ENCODE assay signal across 21 mouse cellular contexts in genomic region chr13:55682201-55682600, GRCm38 (mm10). TPM values are rescaled to one million over a fixed set of nuclear protein-coding genes. Genes with fewer than 3 reads are reported as not detected.
DNase-seq lines count a peak whose midpoint lies in the region; ATAC-seq lines count a peak whose summit lies in the region.
"Had no signal": no experiment of that assay in that cellular context is flagged by ENCODE, and none has a peak within 500 bp of the region (broad histone marks: within the 10 kb centered on the region; RNA-seq: fewer than 3 reads in every experiment).

No protein-coding gene starts in this region.

- ATAC-seq in kidney, embryonic 15.5 days (replicated peaks; ENCODE audit: low FRiP score): no peak
- peak; percentile 92 for ATAC-seq in lung, embryonic 16.5 days (ENCODE audit: low read depth)
- ATAC-seq: forebrain, postnatal 0 days; hindbrain, embryonic 16.5 days had no signal

- no peaks in the 10 kb centered on the region for H3K4me1 ChIP-seq in kidney, embryonic 15.5 days
- no peaks in the 10 kb centered on the region; the same call in 1 of the 2 replicates for H3K4me1 ChIP-seq in lung, embryonic 16.5 days (replicated peaks; ENCODE audit: control insufficient read depth, insufficient read depth, low read length)
- H3K4me1 ChIP-seq: forebrain, embryonic 12.5 days; hindbrain, embryonic 12.5 days had no signal

- peaks cover 51% of the 10 kb centered on the region for H3K36me3 ChIP-seq in kidney, embryonic 15.5 days
- peaks cover 18% of the 10 kb centered on the region for H3K36me3 ChIP-seq in lung, embryonic 16.5 days (ENCODE audit: control insufficient read depth, insufficient read depth, low read length)

- peak; percentile 36 for DNase-seq in kidney, adult 18-20 months
- DNase-seq in lung, postnatal 4 days: no peak
- peak; percentile 24 for DNase-seq in kidney, postnatal 10 days
- DNase-seq in kidney, postnatal 36 days: peak; percentile 61 to 74
- DNase-seq in gastrocnemius, adult 18-20 months (ENCODE audit: low spot score): no peak
- DNase-seq: adrenal gland, adult 2 months; adrenal gland, postnatal 36 days; cerebellum, adult 2 months; cerebellum, postnatal 10 days; forebrain, postnatal 0 days; gastrocnemius, adult 2 months; gastrocnemius, postnatal 36 days; heart, adult 11 months; heart, postnatal 10 days; heart, postnatal 4 days had no signal

- WGBS in kidney, embryonic 15.5 days: 83% methylated on average over 9 of the region's 9 CpGs
- WGBS in lung, embryonic 16.5 days: 70% methylated on average over 9 of the region's 9 CpGs

- H3K9ac ChIP-seq in kidney, embryonic 15.5 days: no peak overlapping the region
- H3K9ac ChIP-seq in lung, embryonic 16.5 days (ENCODE audit: low read length): no peak overlapping the region
- H3K9ac ChIP-seq: forebrain, embryonic 12.5 days; forebrain, postnatal 0 days; hindbrain, embryonic 12.5 days had no signal

- H3K27me3 ChIP-seq in kidney, embryonic 15.5 days: no peaks in the 10 kb centered on the region
- no peaks in the 10 kb centered on the region for H3K27me3 ChIP-seq in lung, embryonic 16.5 days (ENCODE audit: control insufficient read depth, insufficient read depth, low read depth, low read length)
- H3K27me3 ChIP-seq: forebrain, embryonic 12.5 days; hindbrain, embryonic 12.5 days had no signal

- no peak overlapping the region for H3K27ac ChIP-seq in kidney, embryonic 15.5 days
- peak overlapping the region; percentile 81; the same call in 1 of the 2 replicates for H3K27ac ChIP-seq in lung, embryonic 16.5 days (ENCODE audit: low read length)
- H3K27ac ChIP-seq: forebrain, embryonic 12.5 days; gastrocnemius, adult 2 months; heart, embryonic 10.5 days; hindbrain, embryonic 12.5 days had no signal

- no peak overlapping the region for H3K4me3 ChIP-seq in kidney, embryonic 15.5 days (replicated peaks)
- H3K4me3 ChIP-seq in lung, embryonic 16.5 days (ENCODE audit: low read length): no peak overlapping the region
- H3K4me3 ChIP-seq: forebrain, embryonic 12.5 days; gastrocnemius, adult 2 months; heart, embryonic 10.5 days; hindbrain, embryonic 12.5 days had no signal

- no peaks in the 10 kb centered on the region for H3K9me3 ChIP-seq in kidney, embryonic 15.5 days (replicated peaks)
- H3K9me3 ChIP-seq in lung, embryonic 16.5 days (ENCODE audit: control insufficient read depth, low read length): no peaks in the 10 kb centered on the region
- H3K9me3 ChIP-seq: forebrain, embryonic 12.5 days; heart, embryonic 10.5 days; hindbrain, embryonic 12.5 days had no signal

- no peak overlapping the region for H3K4me2 ChIP-seq in kidney, embryonic 15.5 days
- H3K4me2 ChIP-seq in lung, embryonic 16.5 days (ENCODE audit: low read depth, low read length): no peak overlapping the region
- H3K4me2 ChIP-seq: forebrain, embryonic 12.5 days; hindbrain, embryonic 12.5 days had no signal

RNA-seq across cellular contexts. Expression of gene B230219D22Rik, which starts 10.7 kb away (rescaled TPM):
- polyA plus RNA-seq in kidney, embryonic 15.5 days (2015; fragmentation: Nextera tagmentation; extraction: Ambion mirVana): 63.0 and 64.1 TPM in 2 replicates
- polyA plus RNA-seq in lung, embryonic 16.5 days (2015; fragmentation: Nextera tagmentation; extraction: Ambion mirVana): 60.2 and 61.1 TPM in 2 replicates
- total RNA-seq in gastrocnemius, adult 18-20 months (2021): 10 to 100 TPM; 28.7 to 32.0 TPM

RNA-seq across cellular contexts. Expression of gene Txndc15, which starts 32.2 kb away (rescaled TPM):
- 91.8 and 92.4 TPM in 2 replicates for polyA plus RNA-seq in kidney, embryonic 15.5 days (2015; fragmentation: Nextera tagmentation; extraction: Ambion mirVana)
- 90.1 and 95.2 TPM in 2 replicates for polyA plus RNA-seq in lung, embryonic 16.5 days (2015; fragmentation: Nextera tagmentation; extraction: Ambion mirVana)
- 10 to 100 TPM; 31.6 to 32.9 TPM for total RNA-seq in gastrocnemius, adult 18-20 months (2021)

RNA-seq across cellular contexts. Expression of gene Pcbd2, which starts 45.0 kb away (rescaled TPM):
- polyA plus RNA-seq in kidney, embryonic 15.5 days (2015; fragmentation: Nextera tagmentation; extraction: Ambion mirVana): 54.9 and 57.6 TPM in 2 replicates
- polyA plus RNA-seq in lung, embryonic 16.5 days (2015; fragmentation: Nextera tagmentation; extraction: Ambion mirVana): 61.6 and 66.0 TPM in 2 replicates
- total RNA-seq in gastrocnemius, adult 18-20 months (2021): 10 to 100 TPM; 20.7 to 21.5 TPM

RNA-seq across cellular contexts. Expression of gene Ddx46, which starts 47.4 kb away (rescaled TPM):
- polyA plus RNA-seq in kidney, embryonic 15.5 days (2015; fragmentation: Nextera tagmentation; extraction: Ambion mirVana): 38.0 and 38.7 TPM in 2 replicates
- polyA plus RNA-seq in lung, embryonic 16.5 days (2015; fragmentation: Nextera tagmentation; extraction: Ambion mirVana): 28.5 and 33.9 TPM in 2 replicates
- total RNA-seq in gastrocnemius, adult 18-20 months (2021): 10 to 100 TPM; 23.1 to 23.7 TPM

RNA-seq across cellular contexts. Expression of gene Caml, which starts 59.4 kb away (rescaled TPM):
- polyA plus RNA-seq in kidney, embryonic 15.5 days (2015; fragmentation: Nextera tagmentation; extraction: Ambion mirVana): 55.2 and 60.7 TPM in 2 replicates
- 57.7 and 58.2 TPM in 2 replicates for polyA plus RNA-seq in lung, embryonic 16.5 days (2015; fragmentation: Nextera tagmentation; extraction: Ambion mirVana)
- total RNA-seq in gastrocnemius, adult 18-20 months (2021): 1 to 10 TPM; 8.1 to 9.2 TPM

Comparison
In these comparisons a context has a peak if more than half of its experiments do, and no peak if none do; other contexts are left out.
1. DNase-seq: peak in kidney, adult 18-20 months (single experiment), kidney, postnatal 10 days (single experiment) and kidney, postnatal 36 days (2 of 2); none in lung, postnatal 4 days (0 of 2) and gastrocnemius, adult 18-20 months (single experiment).